Mouse (Mus musculus): ENCODE results near the gene Rpn2.

The Rpn2 gene

DNA sequence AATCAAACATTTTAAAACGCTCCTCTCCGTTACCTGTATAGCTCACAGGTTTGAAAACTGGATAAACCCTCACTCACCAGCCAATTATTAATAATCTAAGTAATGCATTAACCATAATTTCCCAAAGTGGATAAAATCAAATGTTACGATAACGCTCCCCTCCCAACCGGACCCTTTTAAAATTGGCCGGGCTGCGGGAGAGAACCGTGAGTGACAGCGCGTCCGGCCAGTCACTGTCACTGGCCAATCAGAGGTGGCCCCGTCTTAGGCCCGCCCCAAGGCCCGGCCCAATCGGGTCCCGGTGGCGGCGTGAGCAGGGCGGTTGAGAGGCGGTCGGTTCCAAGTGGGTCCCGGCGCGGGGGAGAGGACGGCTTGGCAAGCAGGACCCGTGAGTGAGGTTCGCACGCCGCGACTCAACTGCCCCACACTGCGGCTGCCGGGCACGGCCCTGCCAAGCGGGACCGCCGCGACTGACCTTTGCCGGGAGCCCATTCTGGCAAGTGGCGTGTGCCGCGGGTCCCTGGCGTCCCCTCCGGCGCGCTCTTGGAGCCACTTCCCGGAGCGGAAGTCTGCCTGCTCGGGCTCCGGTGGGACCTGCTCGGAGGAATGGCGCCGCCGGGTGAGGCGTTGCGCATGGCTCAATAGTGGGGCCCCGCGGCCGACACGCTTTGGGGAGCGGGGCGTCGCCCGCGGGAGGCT, at the start of gene Rpn2:
Gene Rpn2, plus strand, starts transcription at position 301 of the 699 bp plus-strand sequence.
- DNase-seq (ENCODE audit: low read depth), result peak; percentile 88

- DNase-seq (ENCODE audit: low read depth), result no peak
Observed at GRCm38 (mm10) chr2:157235946-157236345, 42.9 kb upstream of the Rpn2 start.

GRCm38 (mm10) chr2:157245001-157245400, 33.8 kb upstream of the Rpn2 start:
- DNase-seq (ENCODE audit: low read depth), result no peak

GRCm38 (mm10) chr2:157245603-157246002, 33.2 kb upstream of the Rpn2 start:
- no peak for DNase-seq (ENCODE audit: low read depth)

DNA sequence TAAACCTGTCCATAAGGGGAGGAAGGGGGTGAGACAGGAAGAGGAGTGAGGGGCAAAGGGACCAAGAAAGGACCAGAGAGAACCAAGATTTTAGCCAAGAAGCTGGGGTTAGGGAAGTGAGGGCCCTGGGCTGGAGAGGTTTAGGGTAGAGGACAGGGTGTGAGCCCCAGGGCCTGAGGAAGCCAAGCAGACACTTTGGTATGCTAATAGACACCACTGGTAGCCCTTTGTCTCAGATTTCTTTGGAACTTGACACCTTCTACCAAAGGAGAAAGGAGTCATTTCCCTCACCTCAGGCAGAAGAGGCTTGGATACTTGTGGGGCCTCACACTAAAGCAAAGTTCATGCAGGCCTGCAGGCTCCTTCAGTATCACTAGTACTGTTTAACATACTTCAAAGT, 30.7 kb upstream of the Rpn2 start:
- DNase-seq (ENCODE audit: low read depth), result no peak

DNA sequence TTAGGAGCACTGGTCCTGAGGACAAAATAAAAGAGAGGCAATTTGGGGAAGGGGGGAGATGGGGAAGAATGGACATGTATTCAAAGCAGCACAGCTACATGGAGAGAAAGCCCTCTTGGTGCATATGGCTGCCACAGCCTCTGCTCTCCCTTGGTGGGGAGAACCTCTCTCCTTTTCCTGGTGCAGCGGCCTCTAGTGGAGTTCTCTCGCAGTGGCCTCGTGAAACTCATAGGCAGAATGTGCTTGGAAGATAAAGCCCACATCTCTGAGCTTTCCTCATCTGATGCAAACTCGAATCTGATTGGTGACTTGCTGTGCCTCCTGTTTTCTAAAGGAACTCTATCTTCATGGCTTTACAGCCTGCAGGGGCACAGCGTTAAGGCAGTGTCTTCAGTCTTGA, 19.1 kb upstream of the Rpn2 start:
- peak; percentile 59 for DNase-seq (ENCODE audit: low read depth)

GRCm38 (mm10) chr2:157261930-157262329, 16.9 kb upstream of the Rpn2 start:
- no peak for DNase-seq (ENCODE audit: low read depth)

DNA sequence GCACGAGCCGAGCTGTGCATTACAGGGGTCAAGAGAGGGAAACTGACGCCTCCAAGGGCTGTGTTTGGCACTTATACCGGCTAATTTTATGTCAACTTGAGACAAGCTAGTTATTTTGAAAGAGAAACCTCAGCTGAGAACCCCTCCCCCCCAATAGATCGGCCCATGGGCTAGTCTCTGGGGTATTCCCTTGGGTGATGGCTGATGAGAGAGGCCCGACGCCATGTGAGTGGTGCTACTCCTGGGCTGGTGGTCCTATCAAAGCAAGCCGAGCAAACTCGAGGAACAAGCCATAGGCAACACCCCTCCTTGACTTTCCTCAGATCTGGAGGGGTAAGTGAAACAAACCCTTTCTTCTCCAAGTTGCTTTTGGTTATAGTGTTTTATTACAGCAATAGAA, 16.3 kb upstream of the Rpn2 start:
- DNase-seq (ENCODE audit: low read depth), result no peak

- DNase-seq (ENCODE audit: low read depth), result no peak
Observed at GRCm38 (mm10) chr2:157263101-157263500, 15.7 kb upstream of the Rpn2 start.

DNA sequence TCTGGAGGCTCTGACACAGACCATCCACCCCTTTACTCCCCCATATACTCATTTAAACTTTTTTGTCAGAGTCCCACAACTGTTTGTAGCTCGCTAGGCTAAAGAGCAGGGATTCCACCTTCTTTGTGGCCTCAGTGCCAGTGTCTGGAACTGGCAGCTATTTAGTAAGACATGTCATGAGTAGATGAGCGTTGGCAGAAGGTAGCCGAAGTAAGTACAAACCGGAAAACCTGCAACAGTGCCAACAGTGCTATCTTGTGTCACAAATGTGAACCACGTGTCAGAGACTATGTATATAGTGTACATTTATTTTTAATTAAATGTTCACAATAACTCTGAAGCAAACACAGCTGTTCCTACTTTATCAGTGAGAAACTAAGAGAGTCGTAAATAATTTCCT, 15.0 kb upstream of the Rpn2 start:
- DNase-seq (ENCODE audit: low read depth), result no peak

DNA sequence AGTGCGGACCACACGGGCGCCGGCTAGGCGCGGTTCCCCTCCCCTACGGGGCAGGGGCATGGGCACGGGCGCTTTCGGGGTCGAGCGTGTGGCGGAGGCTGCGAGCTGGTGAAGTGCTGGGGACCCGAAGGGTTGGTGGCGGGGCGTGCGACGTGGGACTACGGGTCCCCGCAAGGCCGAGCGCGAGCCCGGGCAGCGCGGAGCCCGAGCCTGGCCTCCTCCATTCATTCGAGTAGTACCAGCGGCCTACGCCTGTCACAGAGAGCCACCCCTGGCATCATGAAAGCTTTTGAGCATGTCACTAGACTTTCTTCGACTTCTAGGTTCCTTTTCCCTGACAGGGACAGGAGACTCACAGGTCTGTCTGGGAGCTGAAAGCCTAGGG, 591 bp downstream of the Rpn2 start, which contains the start of gene Mroh8:
Gene Mroh8, minus strand, starts transcription at position 134 of the 385 bp plus-strand sequence.
- peak; percentile 45 for DNase-seq (ENCODE audit: low read depth)

GRCm38 (mm10) chr2:157283321-157283720, 4.5 kb downstream of the Rpn2 start:
- DNase-seq (ENCODE audit: low read depth), result no peak

DNA sequence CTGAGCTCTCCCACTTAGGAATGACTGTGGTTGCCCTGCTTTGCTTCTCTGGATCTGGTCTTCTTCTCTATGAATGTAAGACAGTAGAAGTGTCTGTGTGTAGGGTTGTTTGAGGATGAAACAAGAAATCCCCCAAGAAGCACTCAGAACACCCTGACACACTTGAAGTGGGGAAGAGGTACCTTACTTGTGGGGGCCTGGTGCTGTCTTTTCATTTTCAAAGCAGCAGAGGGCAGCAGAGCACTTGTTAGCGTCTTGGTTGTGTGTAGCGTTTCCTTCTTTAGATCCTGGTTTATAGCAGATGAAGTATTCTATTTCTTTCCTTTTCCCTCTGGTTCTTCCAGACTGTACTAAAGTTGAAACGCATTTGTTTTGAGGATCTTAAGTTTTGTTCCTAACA, 8.7 kb downstream of the Rpn2 start:
- DNase-seq (ENCODE audit: low read depth), result peak; percentile 55

DNA sequence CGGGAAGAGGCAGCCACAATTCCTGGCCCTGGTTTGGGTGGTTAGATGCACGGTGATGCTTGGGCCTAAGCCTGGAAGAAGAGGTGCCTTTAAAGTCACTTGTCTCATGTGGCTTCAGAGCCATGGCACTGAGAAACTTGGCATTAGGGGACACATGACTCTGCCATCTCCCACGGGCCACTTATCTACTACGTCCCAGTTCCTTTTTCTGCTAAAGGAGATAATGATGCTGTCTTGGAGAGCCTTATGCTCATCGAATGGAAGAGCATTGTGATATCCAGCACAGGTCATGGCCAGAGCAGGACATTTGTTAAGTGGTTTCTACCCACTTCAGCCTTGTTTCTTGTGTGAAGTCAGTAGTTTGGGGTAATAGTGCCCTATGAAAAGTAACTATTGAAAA, 10.2 kb downstream of the Rpn2 start:
- no peak for DNase-seq (ENCODE audit: low read depth)

DNA sequence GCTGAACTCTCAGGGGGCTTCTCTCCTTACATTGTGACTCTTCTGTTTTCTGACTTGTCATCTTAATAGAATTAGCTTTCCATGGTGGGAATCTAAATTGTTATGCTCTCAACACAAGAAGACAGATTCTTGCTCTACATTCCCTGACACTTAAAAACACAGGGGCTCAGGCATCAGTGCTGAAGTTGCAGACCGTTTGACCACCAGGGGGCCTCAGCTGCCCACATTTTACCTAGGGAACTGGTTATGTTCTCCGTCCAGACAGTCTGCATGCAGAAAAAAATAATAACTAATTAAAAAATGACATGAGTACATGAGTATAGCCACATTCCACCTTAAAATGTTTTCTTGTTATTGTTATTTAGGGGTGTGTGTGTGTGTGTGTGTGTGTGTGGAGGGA, 13.3 kb downstream of the Rpn2 start:
- DNase-seq (ENCODE audit: low read depth), result peak; percentile 49

- no peak for DNase-seq (ENCODE audit: low read depth)
Observed at GRCm38 (mm10) chr2:157296105-157296689, 17.4 kb downstream of the Rpn2 start.

DNA sequence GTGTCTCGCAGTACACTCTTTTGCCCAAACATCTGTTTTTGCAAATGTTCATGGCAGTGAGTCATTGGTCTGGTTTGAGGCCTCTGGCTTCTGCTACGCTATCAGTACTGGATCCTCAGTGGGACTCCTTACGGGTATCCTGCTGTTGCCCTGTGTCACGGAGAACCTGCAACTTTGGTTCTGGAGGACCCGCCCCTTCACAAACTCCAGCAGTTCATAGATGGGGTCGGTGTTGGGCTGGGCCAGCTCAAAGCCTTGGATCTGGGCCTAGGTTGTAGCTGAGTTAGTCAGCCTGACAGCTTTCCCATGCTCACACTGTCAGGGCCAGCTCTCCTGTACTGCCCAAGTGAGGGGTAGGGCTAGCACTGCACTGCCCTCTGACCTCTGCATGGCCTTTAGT, 21.2 kb downstream of the Rpn2 start:
- no peak for DNase-seq (ENCODE audit: low read depth)

- DNase-seq (ENCODE audit: low read depth), result no peak
Observed at GRCm38 (mm10) chr2:157303096-157303495, 24.3 kb downstream of the Rpn2 start.

- no peak for DNase-seq (ENCODE audit: low read depth)
Observed at GRCm38 (mm10) chr2:157306091-157307032, 27.5 kb downstream of the Rpn2 start.

- DNase-seq (ENCODE audit: low read depth), result no peak
Observed at GRCm38 (mm10) chr2:157307715-157308265, 29.0 kb downstream of the Rpn2 start.

GRCm38 (mm10) chr2:157308273-157308917, 29.6 kb downstream of the Rpn2 start:
- DNase-seq (ENCODE audit: low read depth), result no peak

DNA sequence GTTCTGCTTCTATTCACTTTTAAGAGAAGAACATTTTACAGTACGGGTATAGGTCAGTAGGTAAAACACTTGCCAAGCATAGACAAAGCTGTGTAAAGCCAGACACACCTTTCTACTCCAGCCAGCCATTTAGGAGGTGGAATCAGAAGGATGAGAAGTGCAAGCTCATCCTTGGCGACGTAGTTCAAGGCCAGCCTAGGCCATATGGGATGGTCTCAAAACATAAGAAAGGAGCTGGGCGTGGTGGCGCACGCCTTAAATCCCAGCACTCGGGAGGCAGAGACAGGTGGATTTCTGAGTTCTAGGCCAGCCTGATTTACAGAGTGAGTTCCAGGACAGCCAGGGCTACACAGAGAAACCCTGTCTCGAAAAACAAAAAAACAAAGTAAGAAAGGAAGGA, 30.8 kb downstream of the Rpn2 start:
- no peak for DNase-seq (ENCODE audit: low read depth)
